Mouse (Mus musculus) erythroblast, embryonic 14.5 days (primary cell): ENCODE data around the gene Ptprt.

Experiments
- GATA1 ChIP-seq: IDR thresholded peaks from 2 replicates; pipeline ENCODE4 v1.6.1; 2012; ENCODE audit warnings: low read length, inconsistent platforms, mixed read lengths
- TAL1 ChIP-seq: IDR thresholded peaks from 3 replicates; pipeline ENCODE4 v1.6.1; 2012; ENCODE audit warnings: low read length, inconsistent platforms, mixed read lengths

GRCm38 (mm10) chr2:162504850-162505249 is 156.1 kb downstream of the Ptprt start:
- TF ChIP-seq TAL1 (no peak), GATA1 (no peak)
